Mouse (Mus musculus): ENCODE measurements at regions not wholly inside any gene's neighbourhood (a gene's known extent, or its start where the extent isn't known, plus 50 kb on each side); places are given as distances from the start of the nearest gene placed in this dataset.

GRCm38 (mm10) chr15:51724127-51724526, 2160.6 kb upstream of the Gm7489 start:
- no peak for DNase-seq (ENCODE audit: low spot score in 2 of 2)

GRCm38 (mm10) chr15:51725457-51725856, 2159.2 kb upstream of the Gm7489 start:
- DNase-seq (ENCODE audit: low spot score in 2 of 2) = no peak

GRCm38 (mm10) chr15:51730106-51730505, 2154.6 kb upstream of the Gm7489 start:
- no peak for DNase-seq (ENCODE audit: low spot score in 2 of 2)

GRCm38 (mm10) chr15:51730805-51731412, 2153.8 kb upstream of the Gm7489 start:
- no peak for DNase-seq (ENCODE audit: low spot score in 2 of 2)

GRCm38 (mm10) chr15:51734194-51734593, 2150.5 kb upstream of the Gm7489 start:
- DNase-seq (ENCODE audit: low spot score in 2 of 2) = no peak

All from urinary bladder, adult 18-20 months (tissue).